Mouse (Mus musculus): ENCODE measurements at regions not wholly inside any gene's neighbourhood (a gene's known extent, or its start where the extent isn't known, plus 50 kb on each side); places are given as distances from the start of the nearest gene placed in this dataset.

- no peak for DNase-seq
Observed at GRCm38 (mm10) chr8:53956148-53956547, 121.3 kb upstream of the Vegfc start.

GRCm38 (mm10) chr8:53958548-53958947 is 118.9 kb upstream of the Vegfc start:
- DNase-seq, result no peak

GRCm38 (mm10) chr8:53962993-53963392 is 114.4 kb upstream of the Vegfc start:
- no peak for DNase-seq

GRCm38 (mm10) chr8:53984296-53984695 is 93.1 kb upstream of the Vegfc start:
- no peak for DNase-seq

GRCm38 (mm10) chr8:53985685-53986084 is 91.7 kb upstream of the Vegfc start:
- no peak for DNase-seq

- no peak for DNase-seq
Observed at GRCm38 (mm10) chr8:53994208-53994607, 83.2 kb upstream of the Vegfc start.

GRCm38 (mm10) chr8:53997461-53997860 is 79.9 kb upstream of the Vegfc start:
- no peak for DNase-seq

- no peak for DNase-seq
Observed at GRCm38 (mm10) chr8:54002948-54003347, 74.5 kb upstream of the Vegfc start.

GRCm38 (mm10) chr8:54014096-54014495 is 63.3 kb upstream of the Vegfc start:
- no peak for DNase-seq

- DNase-seq, result no peak
Observed at GRCm38 (mm10) chr8:54018535-54019165, 58.8 kb upstream of the Vegfc start.
